Mouse (Mus musculus): Measurements from ENCODE around the gene Tnik. TPM values are rescaled to one million over a fixed set of nuclear protein-coding genes. Genes with fewer than 3 reads are reported as not detected.

Gene Tnik
- polyA plus RNA-seq, 1 experiment from 2014 or later, result 40.1 TPM

DNA sequence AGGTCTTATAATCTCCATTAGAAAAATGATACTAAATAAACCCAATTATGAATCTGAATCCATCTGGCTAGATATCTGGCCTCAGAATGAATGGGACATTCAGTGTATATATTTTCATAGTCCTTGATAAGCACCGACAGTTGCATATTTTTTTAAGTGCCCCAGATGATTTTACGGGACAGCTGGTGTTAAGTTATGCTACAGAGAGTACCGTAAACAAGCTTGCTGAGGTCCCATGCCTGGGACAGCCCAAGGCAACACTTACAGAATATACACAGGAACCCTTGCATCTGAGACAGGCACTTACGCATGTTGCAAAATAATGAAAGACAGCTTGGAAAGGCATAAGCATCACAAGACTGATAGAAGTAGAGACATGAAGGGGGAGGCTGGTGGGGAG lies 34.1 kb upstream of the Tnik start:
- no peak overlapping the region for H3K4me3 ChIP-seq (ENCODE audit: low read depth, low read length)
- 79% methylated on average over 4 of the region's 4 CpGs for WGBS
- H3K9ac ChIP-seq (ENCODE audit: low read depth, low read length), result no peak overlapping the region
- H3K4me1 ChIP-seq (replicated peaks; ENCODE audit: control insufficient read depth, insufficient read depth, low read length), result peaks cover 3% of the 10 kb centered on the region; the same call in 1 of the 2 replicates
- no peak overlapping the region for H3K4me2 ChIP-seq (replicated peaks; ENCODE audit: low read depth, low read length)
- H3K27me3 ChIP-seq (ENCODE audit: control insufficient read depth, insufficient read depth, low read length), result no peaks in the 10 kb centered on the region
- H3K27ac ChIP-seq (ENCODE audit: low read depth, low read length), result no peak overlapping the region
- no peak for ATAC-seq (ENCODE audit: low FRiP score)
- no peaks in the 10 kb centered on the region for H3K36me3 ChIP-seq (ENCODE audit: control insufficient read depth, insufficient read depth, low read length)
- no peak for DNase-seq (ENCODE audit: low spot score)
- no peaks in the 10 kb centered on the region for H3K9me3 ChIP-seq (ENCODE audit: control insufficient read depth, low read length)

- Histone ChIP-seq H3K9me3 (ENCODE audit: control insufficient read depth, low read length) (no peaks in the 10 kb centered on the region), H3K27ac (ENCODE audit: low read depth, low read length) (no peak overlapping the region), H3K27me3 (ENCODE audit: control insufficient read depth, insufficient read depth, low read length) (no peaks in the 10 kb centered on the region), H3K36me3 (ENCODE audit: control insufficient read depth, insufficient read depth, low read length) (no peaks in the 10 kb centered on the region), H3K9ac (ENCODE audit: low read depth, low read length) (no peak overlapping the region), H3K4me2 (replicated peaks; ENCODE audit: low read depth, low read length) (no peak overlapping the region), H3K4me3 (ENCODE audit: low read depth, low read length) (no peak overlapping the region), H3K4me1 (replicated peaks; ENCODE audit: control insufficient read depth, insufficient read depth, low read length) (peaks cover 3% of the 10 kb centered on the region; the same call in 1 of the 2 replicates)
- WGBS, result 90% methylated on average over 2 of the region's 2 CpGs
- ATAC-seq (ENCODE audit: low FRiP score) (no peak), DNase-seq (ENCODE audit: low spot score) (no peak)
These were observed 33.5 kb upstream of the Tnik start for GRCm38 (mm10) chr3:28229503-28229902.

DNA sequence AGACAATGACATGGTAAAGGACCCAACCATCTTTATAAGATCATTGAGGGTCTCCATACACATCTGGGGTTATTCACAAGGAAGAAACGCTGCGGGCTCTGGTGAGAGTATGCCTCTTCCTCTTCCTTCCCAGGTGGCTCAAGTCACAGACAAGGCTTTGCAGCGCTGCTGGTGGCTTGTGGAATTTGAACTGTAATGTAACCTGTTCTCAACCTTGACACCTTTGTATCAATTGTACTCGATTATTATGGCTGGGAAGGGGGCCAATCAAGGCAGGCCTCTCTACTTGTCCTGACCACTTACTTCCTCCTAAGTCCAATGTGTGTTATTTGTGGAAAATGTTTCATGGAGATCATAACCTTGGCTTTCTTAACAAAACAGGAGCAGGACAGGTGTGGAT lies 30.1 kb upstream of the Tnik start:
- H3K9me3 ChIP-seq (ENCODE audit: control insufficient read depth, low read length), result no peaks in the 10 kb centered on the region
- 89% methylated on average over 4 of the region's 4 CpGs for WGBS
- H3K4me3 ChIP-seq (ENCODE audit: low read depth, low read length), result no peak overlapping the region
- H3K27me3 ChIP-seq (ENCODE audit: control insufficient read depth, insufficient read depth, low read length), result no peaks in the 10 kb centered on the region
- no peaks in the 10 kb centered on the region for H3K4me1 ChIP-seq (replicated peaks; ENCODE audit: control insufficient read depth, insufficient read depth, low read length)
- DNase-seq (ENCODE audit: low spot score) (no peak), ATAC-seq (ENCODE audit: low FRiP score) (no peak)
- no peaks in the 10 kb centered on the region for H3K36me3 ChIP-seq (ENCODE audit: control insufficient read depth, insufficient read depth, low read length)
- no peak overlapping the region for H3K4me2 ChIP-seq (replicated peaks; ENCODE audit: low read depth, low read length)
- no peak overlapping the region for H3K27ac ChIP-seq (ENCODE audit: low read depth, low read length)
- H3K9ac ChIP-seq (ENCODE audit: low read depth, low read length), result no peak overlapping the region

- Histone ChIP-seq H3K4me3 (ENCODE audit: low read depth, low read length) (no peak overlapping the region), H3K36me3 (ENCODE audit: control insufficient read depth, insufficient read depth, low read length) (no peaks in the 10 kb centered on the region), H3K9me3 (ENCODE audit: control insufficient read depth, low read length) (no peaks in the 10 kb centered on the region), H3K4me2 (replicated peaks; ENCODE audit: low read depth, low read length) (no peak overlapping the region), H3K27ac (ENCODE audit: low read depth, low read length) (no peak overlapping the region), H3K27me3 (ENCODE audit: control insufficient read depth, insufficient read depth, low read length) (no peaks in the 10 kb centered on the region), H3K4me1 (replicated peaks; ENCODE audit: control insufficient read depth, insufficient read depth, low read length) (no peaks in the 10 kb centered on the region), H3K9ac (ENCODE audit: low read depth, low read length) (no peak overlapping the region)
- WGBS, result 81% methylated on average over 7 of the region's 7 CpGs
- no peak for DNase-seq (ENCODE audit: low spot score)
- ATAC-seq (ENCODE audit: low FRiP score), result no peak
These were observed 28.8 kb upstream of the Tnik start for GRCm38 (mm10) chr3:28234179-28234578.

GRCm38 (mm10) chr3:28236689-28237088 lies 26.3 kb upstream of the Tnik start:
- H3K36me3 ChIP-seq (ENCODE audit: control insufficient read depth, insufficient read depth, low read length), result no peaks in the 10 kb centered on the region
- WGBS, result 92% methylated on average over 4 of the region's 4 CpGs
- H3K4me3 ChIP-seq (ENCODE audit: low read depth, low read length), result no peak overlapping the region
- H3K4me2 ChIP-seq (replicated peaks; ENCODE audit: low read depth, low read length), result no peak overlapping the region
- no peaks in the 10 kb centered on the region for H3K4me1 ChIP-seq (replicated peaks; ENCODE audit: control insufficient read depth, insufficient read depth, low read length)
- no peak overlapping the region for H3K27ac ChIP-seq (ENCODE audit: low read depth, low read length)
- no peaks in the 10 kb centered on the region for H3K27me3 ChIP-seq (ENCODE audit: control insufficient read depth, insufficient read depth, low read length)
- H3K9me3 ChIP-seq (ENCODE audit: control insufficient read depth, low read length), result no peaks in the 10 kb centered on the region
- DNase-seq (ENCODE audit: low spot score) (no peak), ATAC-seq (ENCODE audit: low FRiP score) (no peak)
- no peak overlapping the region for H3K9ac ChIP-seq (ENCODE audit: low read depth, low read length)

- DNase-seq (ENCODE audit: low spot score) (no peak), ATAC-seq (ENCODE audit: low FRiP score) (no peak)
- no peak overlapping the region for H3K4me2 ChIP-seq (replicated peaks; ENCODE audit: low read depth, low read length)
- no peaks in the 10 kb centered on the region for H3K4me1 ChIP-seq (replicated peaks; ENCODE audit: control insufficient read depth, insufficient read depth, low read length)
- no peak overlapping the region for H3K4me3 ChIP-seq (ENCODE audit: low read depth, low read length)
- no peaks in the 10 kb centered on the region for H3K9me3 ChIP-seq (ENCODE audit: control insufficient read depth, low read length)
- H3K27ac ChIP-seq (ENCODE audit: low read depth, low read length), result no peak overlapping the region
- no peaks in the 10 kb centered on the region for H3K36me3 ChIP-seq (ENCODE audit: control insufficient read depth, insufficient read depth, low read length)
- 73% methylated on average over 2 of the region's 2 CpGs for WGBS
- no peak overlapping the region for H3K9ac ChIP-seq (ENCODE audit: low read depth, low read length)
- H3K27me3 ChIP-seq (ENCODE audit: control insufficient read depth, insufficient read depth, low read length), result no peaks in the 10 kb centered on the region
These were observed 24.9 kb upstream of the Tnik start for GRCm38 (mm10) chr3:28238136-28238535.

DNA sequence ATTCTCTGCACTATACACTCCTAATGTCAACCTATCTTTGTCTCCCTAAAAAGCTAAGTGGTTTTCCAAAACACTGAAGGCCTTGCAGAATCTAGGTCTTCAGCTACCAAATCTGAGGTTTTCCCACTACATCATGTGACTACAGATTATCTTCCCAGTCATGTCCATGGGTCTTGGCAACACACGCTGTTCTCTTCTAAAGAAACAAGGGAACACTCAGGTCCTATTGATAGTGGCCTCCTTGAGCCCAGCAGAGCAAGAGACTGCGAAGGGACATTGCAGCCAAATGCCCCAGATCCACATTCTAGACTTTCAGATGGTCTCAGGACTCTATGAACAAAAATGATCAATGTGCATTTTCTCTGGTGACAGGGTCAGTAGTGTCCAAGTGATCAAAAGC lies 20.5 kb upstream of the Tnik start:
- no peaks in the 10 kb centered on the region for H3K4me1 ChIP-seq (replicated peaks; ENCODE audit: control insufficient read depth, insufficient read depth, low read length)
- no peaks in the 10 kb centered on the region for H3K27me3 ChIP-seq (ENCODE audit: control insufficient read depth, insufficient read depth, low read length)
- H3K36me3 ChIP-seq (ENCODE audit: control insufficient read depth, insufficient read depth, low read length), result no peaks in the 10 kb centered on the region
- H3K4me2 ChIP-seq (replicated peaks; ENCODE audit: low read depth, low read length), result no peak overlapping the region
- ATAC-seq (ENCODE audit: low FRiP score) (no peak), DNase-seq (ENCODE audit: low spot score) (no peak)
- WGBS, result 91% methylated on average over 2 of the region's 2 CpGs
- H3K9me3 ChIP-seq (ENCODE audit: control insufficient read depth, low read length), result no peaks in the 10 kb centered on the region
- H3K4me3 ChIP-seq (ENCODE audit: low read depth, low read length), result no peak overlapping the region
- no peak overlapping the region for H3K27ac ChIP-seq (ENCODE audit: low read depth, low read length)
- H3K9ac ChIP-seq (ENCODE audit: low read depth, low read length), result no peak overlapping the region

DNA sequence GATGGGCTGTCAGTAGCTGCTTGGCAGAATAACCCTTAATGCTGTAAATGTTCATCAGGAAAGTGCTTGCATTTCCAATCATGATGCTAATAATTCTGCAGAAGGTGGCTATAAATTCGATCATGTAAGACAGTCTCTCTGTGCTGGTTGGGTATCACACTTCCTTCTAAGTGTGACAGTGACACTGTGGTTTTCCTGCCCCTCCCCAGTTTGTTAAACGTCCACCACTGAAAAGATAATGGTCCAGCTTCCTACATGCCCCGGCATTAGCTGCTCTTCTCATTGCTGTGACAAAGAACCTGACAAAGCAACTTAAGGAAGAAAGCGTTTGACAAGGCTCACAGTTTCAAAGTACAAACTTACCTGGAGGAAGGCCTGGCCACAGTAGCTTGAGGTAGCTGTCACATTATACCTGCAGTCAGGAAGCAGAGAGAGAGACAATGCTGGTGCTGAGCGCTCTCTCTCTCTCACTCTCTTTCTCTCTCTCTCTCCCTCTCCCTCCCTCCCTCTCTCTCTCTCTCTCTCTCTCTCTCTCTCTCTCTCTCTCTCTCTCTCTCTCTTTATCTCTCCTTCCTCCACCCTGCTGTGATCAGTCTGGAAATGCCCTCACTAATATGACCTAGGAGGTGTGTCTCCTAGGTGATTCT lies 18.6 kb upstream of the Tnik start:
- no peak for DNase-seq (ENCODE audit: low spot score)
- no peak for ATAC-seq (ENCODE audit: low FRiP score)
- Histone ChIP-seq H3K36me3 (ENCODE audit: control insufficient read depth, insufficient read depth, low read length) (no peaks in the 10 kb centered on the region), H3K4me1 (replicated peaks; ENCODE audit: control insufficient read depth, insufficient read depth, low read length) (no peaks in the 10 kb centered on the region), H3K4me2 (replicated peaks; ENCODE audit: low read depth, low read length) (no peak overlapping the region), H3K27ac (ENCODE audit: low read depth, low read length) (no peak overlapping the region), H3K4me3 (ENCODE audit: low read depth, low read length) (no peak overlapping the region), H3K9ac (ENCODE audit: low read depth, low read length) (no peak overlapping the region), H3K27me3 (ENCODE audit: control insufficient read depth, insufficient read depth, low read length) (no peaks in the 10 kb centered on the region), H3K9me3 (ENCODE audit: control insufficient read depth, low read length) (no peaks in the 10 kb centered on the region)
- 84% methylated on average over 5 of the region's 5 CpGs for WGBS

- Histone ChIP-seq H3K4me2 (replicated peaks; ENCODE audit: low read depth, low read length) (no peak overlapping the region), H3K9ac (ENCODE audit: low read depth, low read length) (no peak overlapping the region), H3K27ac (ENCODE audit: low read depth, low read length) (no peak overlapping the region), H3K4me3 (ENCODE audit: low read depth, low read length) (no peak overlapping the region), H3K4me1 (replicated peaks; ENCODE audit: control insufficient read depth, insufficient read depth, low read length) (no peaks in the 10 kb centered on the region), H3K9me3 (ENCODE audit: control insufficient read depth, low read length) (no peaks in the 10 kb centered on the region), H3K36me3 (ENCODE audit: control insufficient read depth, insufficient read depth, low read length) (no peaks in the 10 kb centered on the region), H3K27me3 (ENCODE audit: control insufficient read depth, insufficient read depth, low read length) (no peaks in the 10 kb centered on the region)
- 79% methylated on average over 3 of the region's 3 CpGs for WGBS
- DNase-seq (ENCODE audit: low spot score) (no peak), ATAC-seq (ENCODE audit: low FRiP score) (no peak)
These were observed 14.6 kb upstream of the Tnik start for GRCm38 (mm10) chr3:28248255-28248957.
